Mouse (Mus musculus) heart, embryonic 10.5 days (tissue): ENCODE data around the gene Pou1f1. TPM values are rescaled to one million over a fixed set of nuclear protein-coding genes. Genes with fewer than 3 reads are reported as not detected.
A peak's percentile ranks its signal among the peaks of the same experiment; 100 is the strongest.

Experiments
- DNase-seq: peaks from one replicate; pipeline ENCODE4 v3.0.0-alpha.2; 2017; ENCODE audit warnings: low spot score
- H3K27ac ChIP-seq: fragments of 300-500 bp; sonication (generic); 2 replicates; pipeline ENCODE4 v1.5.1; 2016; ENCODE audit warnings: mild to moderate bottlenecking
- H3K27me3 ChIP-seq: fragments of 300-500 bp; sonication (generic); 2 replicates; pipeline ENCODE4 v1.6.1; 2016; ENCODE audit warnings: mild to moderate bottlenecking; ENCODE audit not compliant: poor library complexity, insufficient read depth, severe bottlenecking
- H3K36me3 ChIP-seq: fragments of 300-500 bp; sonication (generic); 2 replicates; pipeline ENCODE4 v1.6.1; 2016; ENCODE audit warnings: mild to moderate bottlenecking, moderate library complexity
- H3K4me1 ChIP-seq: fragments of 300-500 bp; sonication (generic); 2 replicates; pipeline ENCODE4 v1.6.1; 2016; ENCODE audit warnings: mild to moderate bottlenecking
- H3K4me3 ChIP-seq: fragments of 300-500 bp; sonication (generic); 2 replicates; pipeline ENCODE4 v1.5.1; 2016; ENCODE audit warnings: mild to moderate bottlenecking, moderate library complexity
- H3K9me3 ChIP-seq: fragments of 300-500 bp; sonication (generic); 2 replicates; pipeline ENCODE4 v1.6.1; 2016; ENCODE audit warnings: mild to moderate bottlenecking, moderate library complexity
- WGBS: fragments of 180-500 bp; shearing (Covaris S2); methylation state at CpG from one replicate; pipeline ENCODE4 v1.1.7; 2016; 5-methylcytosine and 5-hydroxymethylcytosine counted together
- polyA plus RNA-seq: library from polyadenylated mRNA; unstranded; fragments of >200 nt; fragmentation: Nextera tagmentation; extraction: Ambion mirVana; gene quantifications from 2 replicates; pipeline ENCODE4 v1.2.1, GENCODE M21; 2016

Pou1f1 gene
- polyA plus RNA-seq, 1 experiment from 2014 or later = not detected

DNA sequence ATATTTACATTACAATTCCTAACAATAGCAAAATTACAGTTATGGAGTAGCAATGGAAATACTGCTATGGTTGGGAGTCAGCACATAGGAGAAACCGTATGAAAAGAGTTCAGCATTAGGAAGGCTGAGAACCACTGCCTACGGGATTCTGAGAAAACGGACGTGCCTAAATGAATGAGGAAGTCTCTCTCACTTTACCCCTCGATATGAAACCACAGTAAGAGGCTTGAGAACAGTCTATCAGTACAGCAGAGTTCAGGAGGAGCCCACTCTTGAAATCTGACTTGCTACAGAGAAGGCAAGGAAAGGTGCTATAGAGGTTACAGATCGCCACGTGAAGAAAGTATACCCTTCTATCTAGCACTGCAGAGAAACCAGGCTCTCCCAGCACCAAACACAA, 28.6 kb downstream of the Pou1f1 start:
- Histone ChIP-seq H3K36me3 (peaks cover 10% of the 10 kb centered on the region; the same call in 1 of the 2 replicates), H3K4me1 (no peaks in the 10 kb centered on the region), H3K27ac (no peak overlapping the region), H3K4me3 (no peak overlapping the region), H3K9me3 (no peaks in the 10 kb centered on the region), H3K27me3 (no peaks in the 10 kb centered on the region)
- 81% methylated on average over 7 of the region's 7 CpGs for WGBS
- no peak for DNase-seq

DNA sequence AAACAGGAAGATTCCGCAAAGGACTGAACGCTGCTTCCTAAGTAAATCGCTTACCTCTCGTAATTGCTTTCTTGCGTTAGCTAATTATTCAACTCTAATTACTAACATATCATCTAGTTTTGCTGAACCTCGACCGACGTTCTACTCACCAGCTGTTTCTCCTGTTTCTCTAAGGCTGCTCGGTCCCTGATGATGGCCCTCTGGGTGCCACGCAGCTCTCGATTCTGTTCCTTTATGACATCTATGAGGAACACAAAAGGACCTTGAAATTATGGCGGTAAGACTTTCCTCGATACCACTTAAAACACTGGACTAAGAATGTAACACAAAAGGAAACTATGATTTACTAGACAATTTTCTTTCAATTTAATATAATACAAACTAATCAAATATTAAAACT, 30.5 kb downstream of the Pou1f1 start:
- Histone ChIP-seq H3K4me3 (no peak overlapping the region), H3K36me3 (peaks cover 2% of the 10 kb centered on the region; the same call in 1 of the 2 replicates), H3K9me3 (no peaks in the 10 kb centered on the region), H3K27ac (no peak overlapping the region), H3K27me3 (no peaks in the 10 kb centered on the region), H3K4me1 (no peaks in the 10 kb centered on the region)
- 88% methylated on average over 13 of the region's 13 CpGs for WGBS
- DNase-seq = no peak

GRCm38 (mm10) chr16:65554267-65554666, 34.0 kb downstream of the Pou1f1 start:
- H3K27me3 ChIP-seq = no peaks in the 10 kb centered on the region
- H3K4me3 ChIP-seq = no peak overlapping the region
- no peak for DNase-seq
- 86% methylated on average over 5 of the region's 5 CpGs for WGBS
- H3K9me3 ChIP-seq = no peaks in the 10 kb centered on the region
- H3K4me1 ChIP-seq = no peaks in the 10 kb centered on the region
- H3K36me3 ChIP-seq = peaks cover 6% of the 10 kb centered on the region; the same call in 1 of the 2 replicates
- no peak overlapping the region for H3K27ac ChIP-seq

DNA sequence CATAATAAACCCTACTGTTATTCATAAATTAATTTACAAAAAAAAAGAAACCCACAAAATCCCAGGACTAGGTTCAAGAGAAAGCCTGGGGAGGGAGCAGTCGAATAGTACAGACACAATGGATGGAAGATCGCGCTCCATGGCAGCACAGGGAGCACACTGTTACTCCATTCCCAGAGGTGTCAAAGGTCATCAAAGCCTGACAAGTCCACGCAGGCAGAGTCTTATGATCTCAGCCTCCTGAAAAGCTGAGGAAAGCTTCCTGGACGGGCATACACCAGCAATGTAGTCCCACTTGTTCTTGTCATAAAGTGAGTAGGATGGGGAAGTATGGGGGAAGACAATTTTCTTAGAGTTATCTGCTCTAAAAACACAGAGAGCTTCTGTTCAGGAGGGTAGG, 37.1 kb downstream of the Pou1f1 start:
- Histone ChIP-seq H3K27me3 (no peaks in the 10 kb centered on the region), H3K36me3 (peaks cover 4% of the 10 kb centered on the region; the same call in 1 of the 2 replicates), H3K27ac (no peak overlapping the region), H3K9me3 (no peaks in the 10 kb centered on the region), H3K4me3 (no peak overlapping the region), H3K4me1 (peaks cover 3% of the 10 kb centered on the region)
- no peak for DNase-seq
- whole genome bisulfite sequencing = 81% methylated on average over 5 of the region's 5 CpGs

- Histone ChIP-seq H3K4me3 (no peak overlapping the region), H3K9me3 (no peaks in the 10 kb centered on the region), H3K36me3 (peaks cover 4% of the 10 kb centered on the region; the same call in 1 of the 2 replicates), H3K27me3 (no peaks in the 10 kb centered on the region), H3K27ac (no peak overlapping the region), H3K4me1 (peaks cover 9% of the 10 kb centered on the region)
- DNase-seq = no peak
- 89% methylated on average over 2 of the region's 2 CpGs for WGBS
Measured at GRCm38 (mm10) chr16:65559591-65559990, 39.3 kb downstream of the Pou1f1 start.

- Histone ChIP-seq H3K4me1 (peaks cover 9% of the 10 kb centered on the region), H3K36me3 (peaks cover 4% of the 10 kb centered on the region; the same call in 1 of the 2 replicates), H3K4me3 (peak overlapping the region; percentile 87), H3K27me3 (no peaks in the 10 kb centered on the region), H3K27ac (peak overlapping the region; percentile 91; the same call in 1 of the 2 replicates), H3K9me3 (no peaks in the 10 kb centered on the region)
- 13% methylated on average over 8 of the region's 8 CpGs for WGBS
- DNase-seq = no peak
Measured at GRCm38 (mm10) chr16:65560996-65561962, 41.0 kb downstream of the Pou1f1 start.

- Histone ChIP-seq H3K27ac (peak within 1 kb of the TSS; percentile 91), H3K36me3 (peaks cover 4% of the 10 kb centered on the region; the same call in 1 of the 2 replicates), H3K9me3 (no peaks in the 10 kb centered on the region), H3K27me3 (no peaks in the 10 kb centered on the region), H3K4me1 (peaks cover 9% of the 10 kb centered on the region), H3K4me3 (peak within 1 kb of the TSS; percentile 87)
- 1% methylated on average over 69 of the region's 69 CpGs for WGBS
- DNase-seq = peak; percentile 91
Measured at GRCm38 (mm10) chr16:65561963-65562863, 41.9 kb downstream of the Pou1f1 start, which contains the start of gene Chmp2b. Gene Chmp2b, minus strand, starts transcription at chr16:65562726.

- DNase-seq = no peak
- H3K4me3 ChIP-seq = peak overlapping the region; percentile 87
- H3K27ac ChIP-seq = peak overlapping the region; percentile 91
- H3K36me3 ChIP-seq = peaks cover 4% of the 10 kb centered on the region; the same call in 1 of the 2 replicates
- peaks cover 9% of the 10 kb centered on the region for H3K4me1 ChIP-seq
- no peaks in the 10 kb centered on the region for H3K27me3 ChIP-seq
- 1% methylated on average over 10 of the region's 10 CpGs for WGBS
- H3K9me3 ChIP-seq = no peaks in the 10 kb centered on the region
Measured at GRCm38 (mm10) chr16:65562864-65563206, 42.5 kb downstream of the Pou1f1 start.

DNA sequence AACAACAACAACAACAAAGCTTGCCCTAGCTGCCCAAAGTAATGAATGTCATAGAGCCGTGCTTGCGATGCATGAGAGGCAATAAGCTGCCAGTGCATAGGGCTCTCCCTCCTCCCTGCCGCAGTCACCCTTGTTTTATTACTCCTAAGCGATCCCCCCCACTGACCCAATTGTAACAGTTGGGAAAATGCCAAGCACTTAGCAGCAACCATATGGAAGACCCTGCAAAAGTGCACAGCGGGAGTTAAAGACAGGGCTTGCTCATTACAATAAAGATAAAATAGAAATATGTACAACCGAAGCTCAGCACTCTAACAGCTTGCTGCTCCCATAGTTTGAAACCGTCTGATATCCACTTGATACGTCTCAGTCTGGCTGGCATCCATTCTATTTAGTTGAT, 44.0 kb downstream of the Pou1f1 start:
- Histone ChIP-seq H3K27ac (no peak overlapping the region), H3K9me3 (no peaks in the 10 kb centered on the region), H3K27me3 (no peaks in the 10 kb centered on the region), H3K4me1 (peaks cover 9% of the 10 kb centered on the region), H3K4me3 (no peak overlapping the region), H3K36me3 (no peaks in the 10 kb centered on the region)
- 83% methylated on average over 8 of the region's 8 CpGs for WGBS
- no peak for DNase-seq

DNA sequence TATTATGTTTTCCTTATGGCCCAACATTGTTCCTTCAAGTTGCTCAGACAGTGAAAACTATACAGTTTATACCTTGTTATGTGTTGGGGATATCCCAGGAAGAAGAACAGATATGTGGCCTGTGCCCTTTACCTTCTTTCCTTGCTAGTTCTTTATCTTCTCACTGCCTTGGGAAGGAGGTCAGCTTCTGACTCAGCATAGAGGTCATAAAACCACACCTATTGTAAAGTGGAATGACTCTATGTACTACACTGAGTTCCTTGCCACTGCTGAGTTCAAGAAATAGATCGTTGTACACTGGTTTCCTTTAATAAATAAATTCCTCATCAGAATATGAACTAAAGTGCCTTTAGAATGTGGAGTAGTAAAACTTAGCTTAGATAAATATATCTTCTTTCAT, 44.6 kb downstream of the Pou1f1 start:
- no peak for DNase-seq
- H3K4me1 ChIP-seq = peaks cover 9% of the 10 kb centered on the region
- no peak overlapping the region for H3K27ac ChIP-seq
- H3K36me3 ChIP-seq = no peaks in the 10 kb centered on the region
- H3K9me3 ChIP-seq = no peaks in the 10 kb centered on the region
- H3K27me3 ChIP-seq = no peaks in the 10 kb centered on the region
- 83% methylated on average over 1 of the region's 1 CpGs for WGBS
- H3K4me3 ChIP-seq = no peak overlapping the region

- H3K4me3 ChIP-seq = no peak overlapping the region
- no peaks in the 10 kb centered on the region for H3K9me3 ChIP-seq
- 70% methylated on average over 4 of the region's 4 CpGs for WGBS
- no peaks in the 10 kb centered on the region for H3K36me3 ChIP-seq
- H3K27me3 ChIP-seq = no peaks in the 10 kb centered on the region
- no peak overlapping the region for H3K27ac ChIP-seq
- H3K4me1 ChIP-seq = no peaks in the 10 kb centered on the region
- DNase-seq = no peak
Measured at GRCm38 (mm10) chr16:65568853-65569252, 48.5 kb downstream of the Pou1f1 start.

- no peaks in the 10 kb centered on the region for H3K9me3 ChIP-seq
- 66% methylated on average over 6 of the region's 6 CpGs for WGBS
Measured at GRCm38 (mm10) chr16:65577298-65578029, 57.2 kb downstream of the Pou1f1 start.

More at GRCm38 (mm10) chr16:65577298-65578029, 57.2 kb downstream of the Pou1f1 start:
- Histone ChIP-seq H3K27ac (no peak overlapping the region), H3K4me3 (no peak overlapping the region), H3K36me3 (no peaks in the 10 kb centered on the region), H3K27me3 (no peaks in the 10 kb centered on the region), H3K4me1 (no peaks in the 10 kb centered on the region)
- no peak for DNase-seq
